Mouse (Mus musculus): ENCODE results near the gene Tmem186. TPM values are rescaled to one million over a fixed set of nuclear protein-coding genes. Genes with fewer than 3 reads are reported as not detected.
A peak's percentile ranks its signal among the peaks of the same experiment; 100 is the strongest.

Gene Tmem186
- polyA plus RNA-seq, 1 experiment from 2014 or later, result 12.6 TPM

DNA sequence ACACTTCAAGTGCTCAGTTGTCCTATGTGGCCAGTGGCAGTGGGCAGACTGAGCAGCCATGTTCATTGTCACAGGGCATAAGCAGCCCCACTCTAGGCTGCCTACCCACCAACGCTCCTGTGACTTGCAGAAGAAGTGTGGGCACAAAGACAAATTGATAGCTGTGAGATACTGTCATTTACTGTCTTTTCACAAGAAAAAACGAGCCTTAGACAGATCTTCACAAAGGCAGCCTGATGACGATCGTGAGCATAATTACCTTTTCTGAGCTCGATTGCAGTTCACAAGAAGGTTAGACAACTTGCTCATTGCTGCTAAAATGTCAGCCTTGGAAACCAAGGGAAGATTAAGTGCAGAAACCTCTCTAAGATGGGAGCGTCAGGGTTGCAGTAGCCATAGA, 17.6 kb upstream of the Tmem186 start:
- H3K27me3 ChIP-seq, result no peaks in the 10 kb centered on the region
- in situ Hi-C loops (cut with MboI; ENCODE audit: low pct_unique_long_range_greater_than_20kb), result no loop called here
- CTCF ChIA-PET, result interaction anchor here (0.8 to 1.5 kb wide), 2 partner anchors 12 to 16 kb away, joined by 3 read pairs; no protein-coding TSS in a partner anchor
- no peak for ATAC-seq
- TF ChIP-seq CTCF (IDR thresholded peaks at IDR 0.05), result no peak
- DNase-seq (ENCODE audit: low read depth, low spot score), result no peak
- POLR2A ChIA-PET, result no interaction called here

DNA sequence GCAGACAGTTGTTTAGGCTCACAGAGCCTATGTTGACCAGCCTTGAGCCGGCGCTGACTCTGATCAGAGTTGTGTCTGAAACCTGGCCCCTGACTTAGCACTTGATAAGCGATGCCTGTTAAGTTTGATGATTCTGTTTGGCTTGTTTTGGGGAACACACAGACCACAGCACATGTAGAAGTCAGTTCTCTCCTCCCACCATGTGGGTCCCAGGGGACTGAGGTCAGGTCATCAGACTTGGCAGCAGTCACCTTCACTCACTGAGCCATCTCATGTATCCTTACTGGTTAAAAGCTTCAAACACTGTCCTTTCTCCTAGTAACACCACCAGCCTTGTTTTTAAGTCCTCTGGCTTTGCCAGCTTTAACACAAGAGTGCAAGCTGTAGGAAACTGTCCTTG, 12.5 kb upstream of the Tmem186 start:
- POLR2A ChIA-PET, result interaction anchor here (1.3 kb wide), 1 partner anchor 20 kb away, joined by 3 read pairs; no protein-coding TSS in a partner anchor
- no peak for TF ChIP-seq CTCF (IDR thresholded peaks at IDR 0.05)
- no peaks in the 10 kb centered on the region for H3K27me3 ChIP-seq
- no peak for ATAC-seq
- CTCF ChIA-PET, result no interaction called here
- in situ Hi-C loops (cut with MboI; ENCODE audit: low pct_unique_long_range_greater_than_20kb), result no loop called here
- no peak for DNase-seq (ENCODE audit: low read depth, low spot score)

DNA sequence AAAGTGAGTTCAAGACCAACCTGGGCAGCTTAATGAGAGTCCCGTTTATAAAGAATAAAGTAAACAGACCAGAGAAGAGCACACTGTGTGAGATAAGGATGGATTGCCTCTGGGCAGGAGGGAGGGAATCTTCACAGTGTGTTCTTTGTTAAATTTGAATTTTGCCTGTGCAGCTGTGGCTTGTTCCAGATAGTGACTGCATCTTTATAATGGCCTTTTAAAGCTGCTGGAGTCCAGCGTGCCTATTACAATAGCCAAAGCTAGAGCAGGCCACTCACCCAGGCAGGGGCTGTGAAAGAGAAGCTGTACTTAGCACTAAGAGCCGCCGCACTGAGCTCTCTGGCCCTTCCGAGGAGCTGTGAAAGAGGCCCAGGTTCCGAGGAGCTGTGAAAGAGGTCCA, 8.0 kb upstream of the Tmem186 start:
- ATAC-seq (no peak), DNase-seq (ENCODE audit: low read depth, low spot score) (no peak)
- ChIA-PET POLR2A (no interaction called here), CTCF (interaction anchor here (1.2 kb wide), 1 partner anchor 14 kb away, joined by 3 read pairs; no protein-coding TSS in a partner anchor)
- in situ Hi-C loops (cut with MboI; ENCODE audit: low pct_unique_long_range_greater_than_20kb), result no loop called here
- no peaks in the 10 kb centered on the region for H3K27me3 ChIP-seq
- no peak for TF ChIP-seq CTCF (IDR thresholded peaks at IDR 0.05)

DNA sequence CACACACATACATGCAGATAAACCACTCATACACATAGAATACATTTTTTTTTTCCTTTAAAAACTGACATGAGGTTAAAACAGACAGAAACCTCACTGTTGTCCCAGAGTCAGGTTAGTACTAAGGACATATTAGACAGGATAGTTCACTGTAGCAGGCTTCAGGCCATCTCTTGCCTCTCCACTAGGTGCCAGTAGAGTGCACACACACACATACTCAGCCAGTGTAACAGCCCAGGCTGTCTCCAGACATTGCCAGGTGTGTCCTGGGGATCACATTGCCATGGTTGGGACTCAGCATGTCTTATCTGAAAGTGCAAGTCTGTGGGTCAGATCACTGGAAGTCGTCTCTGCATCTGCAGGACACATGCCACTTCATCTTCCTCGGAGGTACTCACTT, 6.3 kb upstream of the Tmem186 start:
- POLR2A ChIA-PET, result no interaction called here
- no peaks in the 10 kb centered on the region for H3K27me3 ChIP-seq
- in situ Hi-C loops (cut with MboI; ENCODE audit: low pct_unique_long_range_greater_than_20kb), result loop anchor here (5.0 kb wide), 1 partner anchor 152 kb away; no protein-coding TSS in a partner anchor
- ATAC-seq, result peak; percentile 90
- no peak for TF ChIP-seq CTCF (IDR thresholded peaks at IDR 0.05)
- CTCF ChIA-PET, result interaction anchor here (1.5 to 2.0 kb wide), 3 partner anchors 11 to 26 kb away, joined by 3 to 8 read pairs (median 6); no protein-coding TSS in a partner anchor
- no peak for DNase-seq (ENCODE audit: low read depth, low spot score)

DNA sequence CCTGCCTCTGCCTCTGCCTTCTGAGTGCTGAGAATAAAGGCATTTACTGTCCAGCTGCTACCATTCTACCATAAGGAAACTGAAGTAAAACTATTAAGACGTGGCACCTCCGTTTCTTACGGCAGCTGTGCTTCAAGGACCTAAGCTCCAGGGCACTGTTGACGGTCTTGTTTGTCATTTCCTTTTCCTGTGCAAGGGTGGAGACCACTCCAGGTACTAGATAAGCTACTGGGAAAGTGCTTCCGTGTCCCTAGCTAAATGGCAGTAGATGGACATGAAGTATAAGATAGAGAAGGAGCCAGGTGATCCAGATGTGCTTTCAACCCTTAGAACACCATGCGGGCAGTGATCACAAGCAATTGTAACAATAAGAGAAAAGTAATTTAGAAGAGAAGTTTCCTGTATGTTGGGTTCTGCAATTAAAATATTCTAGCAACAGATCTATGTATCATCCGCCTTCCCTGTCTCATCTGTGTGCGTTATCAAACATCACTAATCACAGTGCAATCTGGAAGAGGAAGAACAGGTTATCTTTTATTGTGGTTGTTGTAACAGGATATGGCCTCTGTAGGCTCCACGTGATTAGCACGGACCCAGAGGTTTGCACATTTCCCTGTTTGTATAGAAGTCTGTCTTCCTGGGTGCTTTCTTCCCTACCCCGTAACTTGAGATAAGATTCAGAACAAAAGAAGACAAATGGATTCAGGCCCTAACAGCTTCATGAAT, 2.1 kb upstream of the Tmem186 start:
- H3K27me3 ChIP-seq, result no peaks in the 10 kb centered on the region
- DNase-seq (ENCODE audit: low read depth, low spot score) (no peak), ATAC-seq (no peak)
- in situ Hi-C loops (cut with MboI; ENCODE audit: low pct_unique_long_range_greater_than_20kb), result loop anchor here (5.0 kb wide), 2 partner anchors 38 to 147 kb away; no protein-coding TSS in a partner anchor
- TF ChIP-seq CTCF (IDR thresholded peaks at IDR 0.05), result no peak
- CTCF ChIA-PET, result no interaction called here
- POLR2A ChIA-PET, result interaction anchor here (1.2 kb wide), 1 partner anchor 33 kb away, joined by 3 read pairs; the partner anchor contains the start of gene Carhsp1

DNA sequence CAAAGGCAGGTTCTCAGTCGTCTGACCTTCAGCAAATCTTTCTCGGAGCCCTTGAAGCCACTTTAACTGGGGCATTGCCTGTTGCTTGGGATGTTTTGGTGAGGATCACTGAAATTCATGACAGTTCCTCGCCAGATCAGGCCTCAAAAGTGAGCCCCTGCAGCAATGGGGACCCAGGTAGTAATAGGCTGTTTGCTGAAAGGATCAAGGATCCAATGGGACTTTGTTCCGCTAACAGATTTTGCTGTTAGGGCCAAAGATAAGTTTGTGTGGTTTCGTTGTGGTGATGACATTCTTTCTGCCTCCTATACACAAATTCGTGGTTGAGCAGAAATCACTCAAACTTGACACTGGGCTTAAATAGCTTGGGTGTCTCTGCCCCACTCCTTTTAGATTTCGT, 619 bp upstream of the Tmem186 start:
- ATAC-seq (no peak), DNase-seq (ENCODE audit: low read depth, low spot score) (no peak)
- in situ Hi-C loops (cut with MboI; ENCODE audit: low pct_unique_long_range_greater_than_20kb), result loop anchor here (5.0 kb wide), 1 partner anchor 39 kb away; no protein-coding TSS in a partner anchor
- no peak for TF ChIP-seq CTCF (IDR thresholded peaks at IDR 0.05)
- ChIA-PET CTCF (no interaction called here), POLR2A (interaction anchor here (1.2 kb wide), 1 partner anchor 34 kb away, joined by 3 read pairs; the partner anchor contains the start of gene Carhsp1)
- no peaks in the 10 kb centered on the region for H3K27me3 ChIP-seq

DNA sequence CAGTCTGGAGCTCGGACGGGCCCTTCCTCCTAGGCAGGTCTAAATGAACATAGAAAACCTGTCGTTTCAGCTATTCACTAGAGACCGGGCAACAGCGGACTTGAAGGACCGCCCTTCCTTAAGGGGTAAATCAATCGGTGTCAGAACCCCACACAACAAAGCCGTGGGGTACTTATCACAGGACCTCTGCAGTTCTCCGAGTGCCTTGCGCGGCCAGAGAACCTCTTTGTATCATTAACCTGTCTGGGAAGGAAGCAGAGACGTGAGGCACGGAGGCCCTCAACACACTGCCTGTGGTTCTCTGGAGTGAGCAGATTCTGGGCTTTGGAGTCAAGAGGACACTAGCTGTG, 670 bp downstream of the Tmem186 start:
- DNase-seq (ENCODE audit: low read depth, low spot score) (no peak), ATAC-seq (peak; percentile 15)
- POLR2A ChIA-PET, result interaction anchor here (0.6 to 0.7 kb wide), 2 partner anchors 10 to 50 kb away, joined by 3 to 4 read pairs; no protein-coding TSS in a partner anchor
- CTCF ChIA-PET, result interaction anchor here (1.3 kb wide), 1 partner anchor 225 kb away, joined by 3 read pairs; no protein-coding TSS in a partner anchor
- TF ChIP-seq CTCF (IDR thresholded peaks at IDR 0.05), result no peak
- H3K27me3 ChIP-seq, result no peaks in the 10 kb centered on the region
- in situ Hi-C loops (cut with MboI; ENCODE audit: low pct_unique_long_range_greater_than_20kb), result loop anchor here (5.0 kb wide), 1 partner anchor 40 kb away; no protein-coding TSS in a partner anchor

DNA sequence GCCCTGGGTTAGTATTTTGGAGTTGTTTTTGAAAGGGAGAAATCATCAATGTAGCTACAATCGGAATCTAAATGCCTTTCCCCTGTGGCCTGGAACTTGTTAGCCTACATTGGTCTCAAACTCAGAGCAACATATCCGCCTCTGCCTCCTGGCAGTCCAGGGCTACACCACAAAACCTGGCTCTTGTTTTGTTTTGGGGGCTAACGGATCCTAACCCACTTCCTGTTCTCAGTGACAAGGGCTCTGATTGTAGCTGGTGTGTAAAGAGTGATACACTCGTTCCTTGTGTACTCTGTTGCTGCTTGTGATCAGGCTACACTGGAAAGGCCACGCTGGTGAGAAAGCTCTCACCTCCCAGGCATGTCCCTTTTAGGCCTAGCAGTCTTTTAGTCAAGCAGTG, 6.1 kb downstream of the Tmem186 start:
- in situ Hi-C loops (cut with MboI; ENCODE audit: low pct_unique_long_range_greater_than_20kb), result no loop called here
- DNase-seq (ENCODE audit: low read depth, low spot score) (no peak), ATAC-seq (no peak)
- no peaks in the 10 kb centered on the region for H3K27me3 ChIP-seq
- no peak for TF ChIP-seq CTCF (IDR thresholded peaks at IDR 0.05)
- ChIA-PET CTCF (interaction anchor here (1.3 kb wide), 1 partner anchor 19 kb away, joined by 3 read pairs; no protein-coding TSS in a partner anchor), POLR2A (no interaction called here)

DNA sequence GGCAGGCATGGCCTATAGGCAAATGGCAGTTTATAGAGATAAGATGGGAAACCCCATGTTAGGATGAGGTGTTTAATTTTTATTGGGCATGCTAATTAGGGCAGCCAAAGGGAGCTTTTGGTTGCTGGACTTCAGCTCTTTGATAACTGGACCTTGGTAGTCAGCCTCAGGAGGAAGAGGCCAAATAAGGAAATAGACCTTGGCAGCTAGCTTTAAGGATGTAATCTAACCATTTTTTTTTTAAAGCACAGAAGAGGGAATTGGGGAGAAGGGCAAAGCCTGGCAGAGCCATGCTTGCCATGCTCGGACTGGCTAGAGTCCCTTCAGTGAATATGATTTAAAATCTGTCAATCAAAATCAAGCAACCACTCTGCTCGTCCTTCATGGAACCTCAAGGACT, 7.1 kb downstream of the Tmem186 start:
- DNase-seq (ENCODE audit: low read depth, low spot score), result no peak
- no peaks in the 10 kb centered on the region for H3K27me3 ChIP-seq
- in situ Hi-C loops (cut with MboI; ENCODE audit: low pct_unique_long_range_greater_than_20kb), result no loop called here
- ChIA-PET CTCF (no interaction called here), POLR2A (no interaction called here)
- TF ChIP-seq CTCF (IDR thresholded peaks at IDR 0.05), result no peak
- ATAC-seq, result no peak

DNA sequence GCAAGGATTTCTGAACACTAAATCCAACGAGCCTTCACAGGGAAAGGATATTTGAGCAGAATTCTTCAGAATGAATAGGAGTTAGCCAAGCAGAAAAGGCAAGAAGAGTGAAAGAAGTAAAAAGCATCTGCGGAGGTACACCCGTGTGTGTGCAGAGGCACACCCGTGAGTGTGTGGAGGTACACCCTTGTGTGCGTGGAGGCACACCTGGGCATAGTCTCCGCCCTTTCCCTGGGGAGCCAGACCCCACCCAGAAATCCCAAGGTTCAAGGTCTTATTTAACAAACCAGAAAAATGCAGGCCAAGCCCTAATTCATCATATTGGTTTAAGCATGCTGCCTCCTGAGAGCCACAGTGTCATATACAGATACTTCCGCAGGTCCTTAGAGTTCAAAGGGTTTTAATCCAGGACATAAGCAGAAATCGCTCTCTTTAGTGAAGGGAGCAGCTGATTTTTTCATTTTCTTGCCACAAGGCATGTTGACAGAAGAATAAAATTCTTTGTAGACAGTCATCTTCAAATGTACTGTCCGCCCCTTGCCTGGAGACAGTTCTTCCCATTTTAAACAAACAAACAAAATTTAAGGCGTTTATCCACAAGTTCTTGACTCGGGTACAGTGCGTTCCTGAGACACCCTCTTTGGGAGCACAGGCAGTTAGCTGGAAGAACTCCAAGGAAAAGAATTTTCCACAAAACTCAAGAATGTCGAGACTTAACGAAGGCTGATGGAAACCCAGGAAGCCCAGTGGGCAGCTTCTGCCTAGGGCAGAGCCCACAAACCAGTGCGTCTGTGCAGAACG, 17.0 kb downstream of the Tmem186 start:
- no peak for TF ChIP-seq CTCF (IDR thresholded peaks at IDR 0.05)
- CTCF ChIA-PET, result no interaction called here
- DNase-seq (ENCODE audit: low read depth, low spot score) (no peak), ATAC-seq (peak; percentile 28)
- POLR2A ChIA-PET, result no interaction called here
- in situ Hi-C loops (cut with MboI; ENCODE audit: low pct_unique_long_range_greater_than_20kb), result no loop called here
- no peaks in the 10 kb centered on the region for H3K27me3 ChIP-seq

Measured in Patski (cell line).